Mouse (Mus musculus): ENCODE measurements around the gene Olfr1107. TPM values are rescaled to one million over a fixed set of nuclear protein-coding genes. Genes with fewer than 3 reads are reported as not detected.

The Olfr1107 gene
- not detected in 2 replicates for total RNA-seq (2017)

DNA sequence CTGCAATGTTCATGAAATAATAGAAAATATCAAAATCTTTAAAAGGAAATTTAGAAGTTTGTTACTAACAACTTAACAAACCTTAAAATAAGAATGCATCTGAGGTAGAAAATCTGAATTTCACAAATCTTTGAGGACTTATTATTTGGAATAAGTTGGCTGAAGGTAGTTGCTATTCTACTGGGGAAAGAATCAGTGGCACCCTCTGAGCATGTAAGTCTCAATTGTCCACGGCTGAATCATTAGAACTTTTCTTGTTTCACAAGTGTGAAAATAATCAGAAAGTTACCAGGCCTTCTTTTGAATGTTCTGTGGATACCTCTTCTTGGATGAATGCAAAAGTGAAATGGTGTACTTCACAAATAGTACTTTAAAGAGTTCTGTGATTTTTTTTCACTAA lies at the start of gene Olfr1107:
Olfr1107 (minus strand) TSS at position 101 of the 400 bp plus-strand sequence.
- ATAC-seq (replicated peaks; ENCODE audit: low read depth, poor library complexity, severe bottlenecking), result no peak

DNA sequence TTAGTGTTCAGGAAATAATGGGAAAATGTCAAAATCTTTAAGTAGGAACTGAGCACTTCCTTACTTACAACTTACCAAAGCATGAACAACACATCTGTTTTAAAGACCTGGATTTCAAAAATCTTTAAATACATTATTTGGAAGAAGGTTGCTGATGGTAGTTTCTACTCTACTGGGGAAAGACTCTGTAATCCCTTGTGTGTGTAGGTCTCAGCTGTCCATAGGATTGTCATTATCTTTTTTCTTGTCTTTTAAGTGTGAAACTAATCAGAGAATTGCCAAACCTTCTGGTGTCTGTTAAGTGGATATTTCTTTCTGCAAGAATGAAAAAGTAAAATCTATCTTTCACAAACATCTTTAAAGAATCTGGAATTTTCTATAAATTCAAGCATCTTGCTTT lies 38.9 kb upstream of the Olfr1107 start, which contains the start of gene Olfr259:
Olfr259 (minus strand) TSS at position 101 of the 400 bp plus-strand sequence.
- ATAC-seq (replicated peaks; ENCODE audit: low read depth, poor library complexity, severe bottlenecking), result no peak

GRCm38 (mm10) chr2:87095908-87096307 lies 20.3 kb upstream of the Olfr1107 start, which contains the start of gene Olfr1109:
TSS of gene Olfr1109 (minus strand) at chr2:87096008.
- no peak for ATAC-seq (replicated peaks; ENCODE audit: low read depth, poor library complexity, severe bottlenecking)

- no peak for ATAC-seq (replicated peaks; ENCODE audit: low read depth, poor library complexity, severe bottlenecking)
These were observed 23.4 kb downstream of the Olfr1107 start, which contains the start of gene Olfr1106 for GRCm38 (mm10) chr2:87052173-87052572. TSS of gene Olfr1106 (minus strand) at chr2:87052273.

DNA sequence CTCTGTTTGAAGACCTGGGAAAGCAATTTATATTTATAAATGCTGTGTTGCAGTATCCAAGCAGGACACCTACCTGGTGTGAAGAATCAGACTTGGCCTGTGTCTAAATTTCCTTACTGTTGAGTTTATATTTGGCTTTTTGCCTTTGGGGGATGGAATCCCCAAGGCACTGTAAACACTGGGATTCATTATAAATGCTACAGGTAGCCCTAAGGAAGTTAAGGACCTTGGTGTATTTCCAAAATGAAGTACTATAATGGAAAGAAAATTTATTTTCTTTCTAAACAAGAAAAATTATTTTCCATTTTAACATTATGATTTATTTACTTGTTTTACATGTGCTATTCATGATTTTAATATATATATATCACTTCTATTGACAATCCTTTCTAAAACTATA lies 39.2 kb downstream of the Olfr1107 start, which contains the start of gene Olfr1105:
Olfr1105 (minus strand) TSS at position 101 of the 400 bp plus-strand sequence.
- no peak for ATAC-seq (replicated peaks; ENCODE audit: low read depth, poor library complexity, severe bottlenecking)

GRCm38 (mm10) chr2:87026980-87027379 lies 48.6 kb downstream of the Olfr1107 start, which contains the start of gene Olfr1104:
TSS of gene Olfr1104 (minus strand) at chr2:87027080.
- ATAC-seq (replicated peaks; ENCODE audit: low read depth, poor library complexity, severe bottlenecking), result no peak

Other genes starting within 250 kb of the Olfr1107 start
- gene Olfr1095, start 224.1 kb downstream of the Olfr1107 start, total RNA-seq (2017), result not detected in 2 replicates
- not detected in 2 replicates for gene Gm13723, start 201.0 kb downstream of the Olfr1107 start, total RNA-seq (2017)
- gene Olfr1097, start 183.6 kb downstream of the Olfr1107 start, total RNA-seq (2017), result not detected in 2 replicates
- gene Olfr1098, start 151.3 kb downstream of the Olfr1107 start, total RNA-seq (2017), result not detected in 2 replicates
- not detected in 2 replicates for gene Olfr1099, start 115.1 kb downstream of the Olfr1107 start, total RNA-seq (2017)
- not detected in 2 replicates for gene Olfr1100, start 95.9 kb downstream of the Olfr1107 start, total RNA-seq (2017)
- not detected in 2 replicates for gene Olfr1101, start 84.6 kb downstream of the Olfr1107 start, total RNA-seq (2017)
- gene Olfr1102, start 77.4 kb downstream of the Olfr1107 start, total RNA-seq (2017), result not detected in 2 replicates
- not detected in 2 replicates for gene Olfr1104, start 48.7 kb downstream of the Olfr1107 start, total RNA-seq (2017)
- not detected in 2 replicates for gene Olfr1105, start 39.3 kb downstream of the Olfr1107 start, total RNA-seq (2017)
- not detected in 2 replicates for gene Olfr1106, start 23.5 kb downstream of the Olfr1107 start, total RNA-seq (2017)
- gene Olfr1109, start 20.2 kb upstream of the Olfr1107 start, total RNA-seq (2017), result not detected in 2 replicates
- gene Olfr259, start 38.8 kb upstream of the Olfr1107 start, total RNA-seq (2017), result not detected in 2 replicates
- gene Olfr1110, start 64.5 kb upstream of the Olfr1107 start, total RNA-seq (2017), result not detected in 2 replicates
- not detected in 2 replicates for gene Olfr1111, start 76.8 kb upstream of the Olfr1107 start, total RNA-seq (2017)
- gene Olfr1112, start 112.0 kb upstream of the Olfr1107 start, total RNA-seq (2017), result not detected in 2 replicates
- not detected in 2 replicates for gene Olfr1113, start 133.2 kb upstream of the Olfr1107 start, total RNA-seq (2017)
- gene Olfr1115, start 172.2 kb upstream of the Olfr1107 start, total RNA-seq (2017), result not detected in 2 replicates
- not detected in 2 replicates for gene Olfr1116, start 191.7 kb upstream of the Olfr1107 start, total RNA-seq (2017)
- not detected in 2 replicates for gene Olfr1118, start 231.8 kb upstream of the Olfr1107 start, total RNA-seq (2017)

Measured in common myeloid progenitor, adult 5-6 weeks (primary cell).